Mouse (Mus musculus) c-Kit-negative CD71-positive TER-119-positive erythroid progenitor cells, embryonic 14.5 days (primary cell): ENCODE measurements at regions not wholly inside any gene's neighbourhood (a gene's known extent, or its start where the extent isn't known, plus 50 kb on each side); places are given as distances from the start of the nearest gene placed in this dataset.
A peak's percentile ranks its signal among the peaks of the same experiment; 100 is the strongest.

Experiments used
- DNase-seq: peaks from one replicate; pipeline ENCODE4 v3.0.0-alpha.2; 2013; ENCODE audit warnings: low read depth, low spot score

- no peak for DNase-seq
These were observed 97.9 kb downstream of the Lipi start for GRCm38 (mm10) chr16:75487915-75488314.

- no peak for DNase-seq
These were observed 102.0 kb downstream of the Lipi start for GRCm38 (mm10) chr16:75483878-75484277.

GRCm38 (mm10) chr16:75465420-75465975 is 120.4 kb downstream of the Lipi start:
- DNase-seq = no peak

GRCm38 (mm10) chr16:75462136-75462535 is 123.7 kb downstream of the Lipi start:
- no peak for DNase-seq

- no peak for DNase-seq
These were observed 138.9 kb downstream of the Lipi start for GRCm38 (mm10) chr16:75446901-75447514.

GRCm38 (mm10) chr16:75439296-75439695 is 146.6 kb downstream of the Lipi start:
- DNase-seq = no peak

- no peak for DNase-seq
These were observed 152.6 kb downstream of the Lipi start for GRCm38 (mm10) chr16:75433227-75433626.

- DNase-seq = no peak
These were observed 201.2 kb downstream of the Lipi start for GRCm38 (mm10) chr16:75384526-75385222.

GRCm38 (mm10) chr16:75381191-75381590 is 204.7 kb downstream of the Lipi start:
- no peak for DNase-seq

GRCm38 (mm10) chr16:75369700-75370099 is 216.2 kb downstream of the Lipi start:
- no peak for DNase-seq

GRCm38 (mm10) chr16:75366727-75367126 is 219.1 kb downstream of the Lipi start:
- DNase-seq = no peak

GRCm38 (mm10) chr16:75365361-75365994 is 220.4 kb downstream of the Lipi start:
- DNase-seq = no peak

GRCm38 (mm10) chr16:75362095-75362494 is 223.8 kb downstream of the Lipi start:
- no peak for DNase-seq

GRCm38 (mm10) chr16:75360791-75361190 is 225.1 kb downstream of the Lipi start:
- no peak for DNase-seq

- DNase-seq = no peak
These were observed 232.5 kb downstream of the Lipi start for GRCm38 (mm10) chr16:75353394-75353793.

GRCm38 (mm10) chr16:75344201-75344927 is 241.5 kb downstream of the Lipi start:
- DNase-seq = no peak

GRCm38 (mm10) chr16:75343028-75343901 is 242.6 kb downstream of the Lipi start:
- DNase-seq = peak; percentile 29

GRCm38 (mm10) chr16:75334228-75334627 is 251.6 kb downstream of the Lipi start:
- no peak for DNase-seq

- DNase-seq = no peak
These were observed 252.1 kb downstream of the Lipi start for GRCm38 (mm10) chr16:75333750-75334149.

GRCm38 (mm10) chr16:75332853-75333252 is 253.0 kb downstream of the Lipi start:
- no peak for DNase-seq

- DNase-seq = no peak
These were observed 260.6 kb downstream of the Lipi start for GRCm38 (mm10) chr16:75325296-75325695.
